Mouse (Mus musculus) liver, embryonic 15.5 days (tissue): ENCODE measurements around the gene Samt2. TPM values are rescaled to one million over a fixed set of nuclear protein-coding genes. Genes with fewer than 3 reads are reported as not detected.
"Not testable (repeated sequence)": the region's sequence is repeated elsewhere in the genome, so short reads cannot be mapped to it uniquely, and the experiment has no call there.

ENCODE experiments used
- ATAC-seq: fragments of 200-750 bp; cut with Nextera tagmentation; 2 replicates; pipeline ENCODE4 v1.8.0; 2017; ENCODE audit warnings: moderate number of reproducible peaks, mild to moderate bottlenecking, moderate library complexity; ENCODE audit not compliant: insufficient read depth
- H3K27ac ChIP-seq: fragments of 300-500 bp; sonication (generic); replicated peaks from 2 replicates; pipeline ENCODE4 v1.5.1; 2015; ENCODE audit warnings: mild to moderate bottlenecking, inconsistent platforms
- H3K27me3 ChIP-seq: fragments of 300-500 bp; sonication (generic); 2 replicates; pipeline ENCODE4 v1.6.1; 2015; ENCODE audit warnings: mild to moderate bottlenecking, inconsistent platforms
- H3K36me3 ChIP-seq: fragments of 300-500 bp; sonication (generic); replicated peaks from 2 replicates; pipeline ENCODE4 v1.6.1; 2015; ENCODE audit warnings: moderate library complexity, mild to moderate bottlenecking, inconsistent platforms
- H3K4me1 ChIP-seq: fragments of 300-500 bp; sonication (generic); replicated peaks from 2 replicates; pipeline ENCODE4 v1.6.1; 2015; ENCODE audit warnings: inconsistent platforms
- H3K4me2 ChIP-seq: fragments of 300-500 bp; sonication (generic); 2 replicates; pipeline ENCODE4 v1.6.1; 2015; ENCODE audit warnings: moderate library complexity, mild to moderate bottlenecking, inconsistent platforms
- H3K4me3 ChIP-seq: fragments of 300-500 bp; sonication (generic); replicated peaks from 2 replicates; pipeline ENCODE4 v1.5.1; 2015; ENCODE audit warnings: mild to moderate bottlenecking, inconsistent platforms
- H3K9ac ChIP-seq: fragments of 300-500 bp; sonication (generic); 2 replicates; pipeline ENCODE4 v1.6.1; 2015; ENCODE audit warnings: moderate library complexity, mild to moderate bottlenecking, inconsistent platforms
- H3K9me3 ChIP-seq: fragments of 300-500 bp; sonication (generic); replicated peaks from 2 replicates; pipeline ENCODE4 v1.6.1; 2016; ENCODE audit warnings: inconsistent platforms
- WGBS: fragments of 180-500 bp; shearing (Covaris S2); methylation state at CpG from one replicate; pipeline ENCODE4 v1.1.7; 2015; ENCODE audit warnings: mixed read lengths; ENCODE audit not compliant: insufficient replicate concordance; 5-methylcytosine and 5-hydroxymethylcytosine counted together
- polyA plus RNA-seq: library from polyadenylated mRNA; unstranded; fragments of >200 nt; fragmentation: Nextera tagmentation; extraction: Ambion mirVana; gene quantifications from 2 replicates; pipeline ENCODE4 v1.2.1, GENCODE M21; 2015

Samt2 gene
- polyA plus RNA-seq: not detected in 2 replicates

DNA sequence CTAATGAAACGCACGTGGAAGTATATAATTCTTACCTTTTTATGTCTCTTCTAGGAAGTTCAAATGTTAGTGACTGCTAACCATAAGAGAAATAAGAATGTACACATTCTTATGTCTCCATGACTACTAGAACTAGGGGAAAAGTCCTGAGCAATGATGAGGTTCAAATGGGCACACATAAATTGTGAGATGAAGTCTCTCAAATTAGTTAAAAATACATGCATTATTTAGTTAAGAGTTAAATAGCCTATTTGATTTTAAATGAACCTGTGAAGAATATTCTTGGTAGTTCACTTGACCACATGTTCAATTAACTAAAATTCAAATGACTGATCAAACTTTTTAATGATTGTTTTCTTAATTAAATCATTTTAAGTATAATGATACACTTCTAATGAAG, at the start of gene Samt2:
Gene Samt2, minus strand, starts transcription at position 101 of the 400 bp plus-strand sequence.
- H3K9me3 ChIP-seq, H3K4me3 ChIP-seq, H3K36me3 ChIP-seq, H3K4me1 ChIP-seq, H3K4me2 ChIP-seq, H3K27ac ChIP-seq, H3K27me3 ChIP-seq, ATAC-seq, H3K9ac ChIP-seq: not testable (repeated sequence)
- WGBS: 63% methylated on average over 2 of the region's 2 CpGs

Other genes starting within 250 kb of the Samt2 start
- not detected in 2 replicates for gene 4930524N10Rik, start 236.0 kb downstream of the Samt2 start, polyA plus RNA-seq
- not detected in 2 replicates for gene Samt4, start 97.4 kb downstream of the Samt2 start, polyA plus RNA-seq